Mouse (Mus musculus) forebrain, embryonic 11.5 days (tissue): ENCODE measurements at regions not wholly inside any gene's neighbourhood (a gene's known extent, or its start where the extent isn't known, plus 50 kb on each side); places are given as distances from the start of the nearest gene placed in this dataset.
"Not testable (repeated sequence)": the region's sequence is repeated elsewhere in the genome, so short reads cannot be mapped to it uniquely, and the experiment has no call there.

Source experiments
- ATAC-seq: fragments of 200-750 bp; cut with Nextera tagmentation; replicated peaks from 2 replicates; pipeline ENCODE4 v1.8.0; 2017; ENCODE audit warnings: moderate TSS enrichment; ENCODE audit not compliant: low FRiP score
- DNase-seq: peaks from one replicate; pipeline ENCODE4 v3.0.0-alpha.2; 2017; ENCODE audit warnings: low spot score
- H3K27ac ChIP-seq: fragments of 300-500 bp; sonication (generic); 2 replicates; pipeline ENCODE4 v1.5.1; 2014; ENCODE audit warnings: low read depth, low read length
- H3K27me3 ChIP-seq: fragments of 300-500 bp; sonication (generic); 2 replicates; pipeline ENCODE4 v1.6.1; 2014; ENCODE audit warnings: mild to moderate bottlenecking, low read length, mixed read lengths; ENCODE audit not compliant: control insufficient read depth, insufficient read depth
- H3K36me3 ChIP-seq: fragments of 300-500 bp; sonication (generic); 2 replicates; pipeline ENCODE4 v1.6.1; 2014; ENCODE audit warnings: mild to moderate bottlenecking, low read length, moderate library complexity, mixed read lengths; ENCODE audit not compliant: control insufficient read depth, insufficient read depth
- H3K4me1 ChIP-seq: fragments of 300-500 bp; sonication (generic); replicated peaks from 2 replicates; pipeline ENCODE4 v1.6.1; 2014; ENCODE audit warnings: low read length, mixed read lengths; ENCODE audit not compliant: control insufficient read depth, insufficient read depth
- H3K4me2 ChIP-seq: fragments of 300-500 bp; sonication (generic); 2 replicates; pipeline ENCODE4 v1.6.1; 2014; ENCODE audit warnings: low read depth, mild to moderate bottlenecking, low read length, moderate library complexity, mixed read lengths; ENCODE audit not compliant: severe bottlenecking
- H3K4me3 ChIP-seq: fragments of 300-500 bp; sonication (generic); 2 replicates; pipeline ENCODE4 v1.5.1; 2014; ENCODE audit warnings: low read depth, low read length
- H3K9ac ChIP-seq: fragments of 300-500 bp; sonication (generic); 2 replicates; pipeline ENCODE4 v1.6.1; 2014; ENCODE audit warnings: low read length
- H3K9me3 ChIP-seq: fragments of 300-500 bp; sonication (generic); 2 replicates; pipeline ENCODE4 v1.6.1; 2016; ENCODE audit warnings: low read length, mixed read lengths; ENCODE audit not compliant: control insufficient read depth
- WGBS: fragments of 180-500 bp; shearing (Covaris S2); extraction: QIAGEN DNeasy Blood & Tissue Kit; methylation state at CpG from one replicate; pipeline ENCODE4 v1.1.7; 2014; 5-methylcytosine and 5-hydroxymethylcytosine counted together

DNA sequence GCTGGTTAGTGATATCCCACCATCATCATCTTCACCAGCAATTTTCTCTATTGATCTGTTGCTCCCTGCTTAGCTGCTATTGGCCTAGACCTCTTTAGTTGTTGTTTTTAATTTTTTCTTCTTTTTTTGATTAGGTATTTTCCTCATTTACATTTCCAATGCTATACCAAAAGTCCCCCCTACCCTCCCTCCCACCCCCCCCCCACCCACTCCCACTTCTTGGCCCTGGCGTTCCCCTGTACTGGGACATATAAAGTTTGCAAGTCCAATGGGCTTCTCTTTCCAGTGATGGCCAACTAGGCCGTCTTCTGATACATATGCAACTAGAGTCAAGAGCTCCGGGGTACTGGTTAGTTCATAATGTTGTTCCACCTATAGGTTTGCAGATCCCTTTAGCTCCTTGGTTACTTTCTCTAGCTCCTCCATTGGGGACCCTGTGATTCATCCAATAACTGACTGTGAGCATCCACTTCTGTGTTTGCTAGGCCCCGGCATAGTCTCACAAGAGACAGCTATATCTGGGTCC lies 386.7 kb upstream of the Pcdh10 start:
- not testable (repeated sequence) for H3K9me3 ChIP-seq, H3K27me3 ChIP-seq, H3K4me1 ChIP-seq, DNase-seq, H3K36me3 ChIP-seq, H3K27ac ChIP-seq, H3K9ac ChIP-seq, H3K4me3 ChIP-seq, H3K4me2 ChIP-seq
- peak; percentile 90 for ATAC-seq
- 93% methylated on average over 4 of the region's 4 CpGs for WGBS
